Mouse (Mus musculus) testis, adult 2 months (tissue): ENCODE data around the gene Hoxd3.

Source experiments
- CTCF ChIP-seq: fragments of 200-500 bp; IDR thresholded peaks from 2 replicates; pipeline ENCODE4 v1.5.1; 2012; ENCODE audit warnings: low read depth, mild to moderate bottlenecking, inconsistent platforms, low read length, moderate library complexity; ENCODE audit not compliant: control insufficient read depth, insufficient read depth, insufficient replicate concordance
- POLR2A ChIP-seq: fragments of 200-500 bp; IDR thresholded peaks from 2 replicates; pipeline ENCODE4 v1.6.1; 2012; ENCODE audit warnings: low read depth, mild to moderate bottlenecking, inconsistent platforms, low read length, moderate library complexity; ENCODE audit not compliant: control insufficient read depth

DNA sequence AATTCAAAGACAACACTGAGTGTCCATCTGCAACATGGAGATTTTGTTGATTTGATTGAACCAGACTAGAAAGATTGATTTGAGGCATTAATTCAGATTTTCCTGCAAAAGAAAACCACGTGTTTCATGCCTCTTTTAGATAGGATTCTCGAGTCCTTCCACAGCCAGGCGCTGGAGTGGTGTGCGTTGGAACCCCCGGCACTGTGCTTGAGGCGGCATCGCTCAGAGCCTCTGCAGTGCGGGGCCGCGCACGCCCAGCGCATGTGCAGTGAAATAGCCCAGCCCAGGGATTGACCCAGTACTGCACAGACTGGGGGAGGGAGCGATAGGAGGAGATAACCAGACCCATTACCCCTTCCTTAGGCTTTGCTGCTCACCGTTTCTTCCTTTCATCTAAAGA is 3.2 kb downstream of the Hoxd3 start:
- TF ChIP-seq POLR2A (peak; percentile 41; the same call in 1 of the 2 replicates), CTCF (no peak)
